Mouse (Mus musculus) midbrain, postnatal 0 days (tissue): ENCODE results near the gene Tmcc2. TPM values are rescaled to one million over a fixed set of nuclear protein-coding genes. Genes with fewer than 3 reads are reported as not detected.

Experiments
- ATAC-seq: fragments of 200-750 bp; cut with Nextera tagmentation; 2 replicates; pipeline ENCODE4 v1.8.0; 2017; ENCODE audit warnings: moderate number of reproducible peaks, mild to moderate bottlenecking, moderate TSS enrichment, moderate library complexity; ENCODE audit not compliant: low FRiP score
- DNase-seq: peaks from one replicate; pipeline ENCODE4 v3.0.0-alpha.2; 2015; ENCODE audit warnings: low spot score
- H3K27ac ChIP-seq: fragments of 300-500 bp; sonication (generic); 2 replicates; pipeline ENCODE4 v1.5.1; 2014; ENCODE audit warnings: low read depth, mild to moderate bottlenecking, low read length, mixed read lengths
- H3K27me3 ChIP-seq: fragments of 300-500 bp; sonication (generic); 2 replicates; pipeline ENCODE4 v1.6.1; 2014; ENCODE audit warnings: low read length, control low read depth, mixed read lengths; ENCODE audit not compliant: insufficient read depth
- H3K36me3 ChIP-seq: fragments of 300-500 bp; sonication (generic); 2 replicates; pipeline ENCODE4 v1.6.1; 2014; ENCODE audit warnings: low read length, control low read depth, mixed read lengths; ENCODE audit not compliant: insufficient read depth
- H3K4me1 ChIP-seq: fragments of 300-500 bp; sonication (generic); 2 replicates; pipeline ENCODE4 v1.6.1; 2014; ENCODE audit warnings: mild to moderate bottlenecking, control low read depth, antibody characterized with exemption, low read length, mixed read lengths; ENCODE audit not compliant: insufficient read depth
- H3K4me2 ChIP-seq: fragments of 300-500 bp; sonication (generic); 2 replicates; pipeline ENCODE4 v1.6.1; 2014; ENCODE audit warnings: low read depth, mild to moderate bottlenecking, low read length, mixed read lengths; ENCODE audit not compliant: poor library complexity, severe bottlenecking
- H3K4me3 ChIP-seq: fragments of 300-500 bp; sonication (generic); 2 replicates; pipeline ENCODE4 v1.5.1; 2014; ENCODE audit warnings: low read depth, mild to moderate bottlenecking, low read length, moderate library complexity
- H3K9ac ChIP-seq: fragments of 300-500 bp; sonication (generic); replicated peaks from 2 replicates; pipeline ENCODE4 v1.6.1; 2014; ENCODE audit warnings: mild to moderate bottlenecking, low read length, moderate library complexity, mixed read lengths; ENCODE audit not compliant: poor library complexity, severe bottlenecking
- H3K9me3 ChIP-seq: fragments of 300-500 bp; sonication (generic); 2 replicates; pipeline ENCODE4 v1.6.1; 2016; ENCODE audit warnings: low read length, control low read depth
- CTCF ChIP-seq: IDR thresholded peaks from 2 replicates; pipeline ENCODE4 v1.5.1; 2016; ENCODE audit warnings: antibody characterized with exemption, mild to moderate bottlenecking
- WGBS: fragments of 180-500 bp; shearing (Covaris S2); extraction: QIAGEN DNeasy Blood & Tissue Kit; methylation state at CpG from one replicate; pipeline ENCODE4 v1.1.7; 2014; 5-methylcytosine and 5-hydroxymethylcytosine counted together
- polyA plus RNA-seq: library from polyadenylated mRNA; unstranded; fragments of >200 nt; fragmentation: Nextera tagmentation; extraction: Ambion mirVana; gene quantifications from 2 replicates; pipeline ENCODE4 v1.2.1, GENCODE M21; 2015
- total RNA-seq: library from RNA; depleted of rRNA; stranded (reverse); fragments of >200 nt; gene quantifications from 2 replicates; pipeline ENCODE4 v1.2.3, GENCODE M21; 2014

The Tmcc2 gene
- total and polyA plus RNA-seq, 2 experiments from 2014 or later = 36.3 to 152 TPM

- H3K27ac ChIP-seq = no peak overlapping the region
- DNase-seq = no peak
- no peak for ATAC-seq
- no peak for TF ChIP-seq CTCF
- peaks cover 5% of the 10 kb centered on the region; the same call in 1 of the 2 replicates for H3K4me1 ChIP-seq
- WGBS = 66% methylated on average over 6 of the region's 6 CpGs
- no peak overlapping the region for H3K9ac ChIP-seq
- H3K9me3 ChIP-seq = no peaks in the 10 kb centered on the region
- peaks cover 3% of the 10 kb centered on the region for H3K36me3 ChIP-seq
- H3K27me3 ChIP-seq = no peaks in the 10 kb centered on the region
- no peak overlapping the region for H3K4me2 ChIP-seq
- H3K4me3 ChIP-seq = no peak overlapping the region
Measured at GRCm38 (mm10) chr1:132336921-132337320, 54.2 kb downstream of the Tmcc2 start.

- DNase-seq (peak; percentile 37), ATAC-seq (no peak)
- Histone ChIP-seq H3K27me3 (no peaks in the 10 kb centered on the region), H3K9me3 (no peaks in the 10 kb centered on the region), H3K4me3 (no peak overlapping the region), H3K9ac (no peak overlapping the region), H3K36me3 (peaks cover 9% of the 10 kb centered on the region), H3K4me2 (no peak overlapping the region), H3K4me1 (peaks cover 5% of the 10 kb centered on the region; the same call in 1 of the 2 replicates), H3K27ac (no peak overlapping the region)
- no peak for TF ChIP-seq CTCF
- 31% methylated on average over 12 of the region's 12 CpGs for WGBS
Measured at GRCm38 (mm10) chr1:132335378-132335965, 55.6 kb downstream of the Tmcc2 start.

GRCm38 (mm10) chr1:132334178-132334801 is 56.8 kb downstream of the Tmcc2 start:
- Histone ChIP-seq H3K27me3 (no peaks in the 10 kb centered on the region), H3K9me3 (no peaks in the 10 kb centered on the region), H3K4me1 (peaks cover 5% of the 10 kb centered on the region; the same call in 1 of the 2 replicates), H3K27ac (no peak overlapping the region), H3K4me3 (no peak overlapping the region), H3K36me3 (peaks cover 9% of the 10 kb centered on the region), H3K4me2 (no peak overlapping the region), H3K9ac (no peak overlapping the region)
- TF ChIP-seq CTCF = no peak
- 28% methylated on average over 6 of the region's 6 CpGs for WGBS
- no peak for DNase-seq
- no peak for ATAC-seq

GRCm38 (mm10) chr1:132333675-132334141 is 57.4 kb downstream of the Tmcc2 start:
- Histone ChIP-seq H3K27ac (no peak overlapping the region), H3K4me3 (no peak overlapping the region), H3K4me2 (no peak overlapping the region), H3K36me3 (peaks cover 9% of the 10 kb centered on the region), H3K9me3 (no peaks in the 10 kb centered on the region), H3K9ac (no peak overlapping the region), H3K27me3 (no peaks in the 10 kb centered on the region), H3K4me1 (peaks cover 5% of the 10 kb centered on the region; the same call in 1 of the 2 replicates)
- DNase-seq (peak; percentile 26), ATAC-seq (0 out of 2 replicates have a peak, but pooled peaks have one; percentile 47)
- WGBS = 11% methylated on average over 4 of the region's 4 CpGs
- TF ChIP-seq CTCF = no peak

GRCm38 (mm10) chr1:132333201-132333600 is 57.9 kb downstream of the Tmcc2 start:
- no peak for DNase-seq
- H3K36me3 ChIP-seq = peaks cover 9% of the 10 kb centered on the region
- H3K4me1 ChIP-seq = peaks cover 5% of the 10 kb centered on the region; the same call in 1 of the 2 replicates
- no peak for TF ChIP-seq CTCF
- no peak for ATAC-seq
- no peak overlapping the region for H3K9ac ChIP-seq
- H3K27me3 ChIP-seq = no peaks in the 10 kb centered on the region
- H3K27ac ChIP-seq = no peak overlapping the region
- 8% methylated on average over 2 of the region's 2 CpGs for WGBS
- H3K4me2 ChIP-seq = no peak overlapping the region
- H3K9me3 ChIP-seq = no peaks in the 10 kb centered on the region
- no peak overlapping the region for H3K4me3 ChIP-seq

GRCm38 (mm10) chr1:132331283-132331682 is 59.8 kb downstream of the Tmcc2 start:
- Histone ChIP-seq H3K4me1 (peaks cover 5% of the 10 kb centered on the region; the same call in 1 of the 2 replicates), H3K9me3 (no peaks in the 10 kb centered on the region), H3K27ac (no peak overlapping the region), H3K27me3 (no peaks in the 10 kb centered on the region), H3K4me2 (no peak overlapping the region), H3K4me3 (no peak overlapping the region), H3K36me3 (peaks cover 9% of the 10 kb centered on the region), H3K9ac (no peak overlapping the region)
- ATAC-seq = no peak
- peak; percentile 21; the same call in 1 of the 2 replicates for TF ChIP-seq CTCF
- 80% methylated on average over 17 of the region's 17 CpGs for WGBS
- no peak for DNase-seq
